8 mouse cellular contexts compared by ENCODE assay signal in genomic region chr7:44819391-44819790, GRCm38 (mm10). TPM values are rescaled to one million over a fixed set of nuclear protein-coding genes. Genes with fewer than 3 reads are reported as not detected.
DNase-seq lines count a peak whose midpoint lies in the region; ATAC-seq and TF ChIP-seq lines count a peak whose summit lies in the region.

No protein-coding gene starts in this region.

- H3K27ac ChIP-seq in gastrocnemius, adult 2 months: peak overlapping the region; percentile 99
- 0 out of 2 replicates have a peak overlapping the region, but pooled peaks have one; percentile 1 for H3K27ac ChIP-seq in intestine, embryonic 15.5 days
- no peak overlapping the region for H3K27ac ChIP-seq in neural tube, embryonic 13.5 days (replicated peaks)

- intact Hi-C loops in gastrocnemius, adult 2 months (cut with DNase I): loop anchor here (10.0 kb wide), 1 partner anchor 175 kb away; no protein-coding TSS in a partner anchor
- intact Hi-C loops in gastrocnemius, postnatal 36 days (cut with DNase I): no loop called here

- no peak for TF ChIP-seq CTCF in gastrocnemius, adult 2 months (IDR thresholded peaks at IDR 0.05)

- no peaks in the 10 kb centered on the region for H3K27me3 ChIP-seq in intestine, embryonic 15.5 days (replicated peaks)
- H3K27me3 ChIP-seq in neural tube, embryonic 13.5 days: no peaks in the 10 kb centered on the region

- H3K9me3 ChIP-seq in intestine, embryonic 15.5 days: no peaks in the 10 kb centered on the region
- H3K9me3 ChIP-seq in neural tube, embryonic 13.5 days: no peaks in the 10 kb centered on the region

- ATAC-seq in intestine, embryonic 15.5 days: no peak
- no peak for ATAC-seq in neural tube, embryonic 13.5 days (ENCODE audit: low read depth)
- no peak for ATAC-seq in inflammation-experienced regulatory T-cells, adult 6 months

- 80% methylated on average over 2 of the region's 2 CpGs for WGBS in intestine, embryonic 15.5 days
- 92% methylated on average over 2 of the region's 2 CpGs for whole genome bisulfite sequencing in neural tube, embryonic 13.5 days

- H3K4me1 ChIP-seq in intestine, embryonic 15.5 days (replicated peaks): peaks cover 44% of the 10 kb centered on the region
- peaks cover 58% of the 10 kb centered on the region for H3K4me1 ChIP-seq in neural tube, embryonic 13.5 days (replicated peaks)

- DNase-seq in gastrocnemius, adult 2 months: peak; percentile 10
- DNase-seq in gastrocnemius, postnatal 36 days: no peak
- peak; percentile 2 for DNase-seq in thymus, postnatal 4 days
- DNase-seq in thymus, postnatal 0 days (ENCODE audit: low spot score): no peak
- no peak for DNase-seq in spleen, postnatal 36 days (ENCODE audit: low spot score in 2 of 2)

- no peak overlapping the region for H3K9ac ChIP-seq in intestine, embryonic 15.5 days
- H3K9ac ChIP-seq in neural tube, embryonic 13.5 days: peak overlapping the region; percentile 58

- H3K4me3 ChIP-seq in gastrocnemius, adult 2 months: peak overlapping the region; percentile 99
- H3K4me3 ChIP-seq in intestine, embryonic 15.5 days (replicated peaks): peak overlapping the region; percentile 71; the same call in 1 of the 2 replicates
- H3K4me3 ChIP-seq in neural tube, embryonic 13.5 days: peak overlapping the region; percentile 20; the same call in 1 of the 2 replicates

- H3K4me2 ChIP-seq in intestine, embryonic 15.5 days (replicated peaks): peak overlapping the region; percentile 64
- peak overlapping the region; percentile 69 for H3K4me2 ChIP-seq in neural tube, embryonic 13.5 days

- no peaks in the 10 kb centered on the region for H3K36me3 ChIP-seq in intestine, embryonic 15.5 days
- no peaks in the 10 kb centered on the region for H3K36me3 ChIP-seq in neural tube, embryonic 13.5 days

RNA-seq across cellular contexts. Expression of gene Atf5, which starts 2.9 kb away (rescaled TPM):
- total RNA-seq in gastrocnemius, adult 2 months (2021): 100 to 1,000 TPM in 1 of 2 experiments, 10 to 100 TPM in 1; 74.7 to 115 TPM
- total RNA-seq in gastrocnemius, postnatal 36 days (2021): 10 to 100 TPM; 55.2 to 69.3 TPM
- 3.4 and 3.7 TPM in 2 replicates for polyA plus RNA-seq in thymus, postnatal 0 days (2015; fragmentation: Nextera tagmentation; extraction: Ambion mirVana)
- polyA plus RNA-seq in intestine, embryonic 15.5 days (2015; fragmentation: Nextera tagmentation; extraction: Ambion mirVana): 6.2 and 6.6 TPM in 2 replicates
- 4.1 and 4.8 TPM in 2 replicates for polyA plus RNA-seq in neural tube, embryonic 13.5 days (2015; fragmentation: Nextera tagmentation; extraction: Ambion mirVana)
- polyA plus RNA-seq in inflammation-experienced regulatory T-cells, adult 6 months (2017; shearing (Covaris generic)): under 1 TPM in 1 of 3 experiments, not detected in 2; 0.41 TPM

RNA-seq across cellular contexts. Expression of gene Il4i1, which starts 3.2 kb away (rescaled TPM):
- total RNA-seq in gastrocnemius, adult 2 months (2021): 1 to 10 TPM; 1.6 to 3.3 TPM
- total RNA-seq in gastrocnemius, postnatal 36 days (2021): 1 to 10 TPM; 1.0 to 6.4 TPM
- 23.6 and 28.0 TPM in 2 replicates for polyA plus RNA-seq in thymus, postnatal 0 days (2015; fragmentation: Nextera tagmentation; extraction: Ambion mirVana)
- 0.78 and 1.5 TPM in 2 replicates for polyA plus RNA-seq in intestine, embryonic 15.5 days (2015; fragmentation: Nextera tagmentation; extraction: Ambion mirVana)
- polyA plus RNA-seq in neural tube, embryonic 13.5 days (2015; fragmentation: Nextera tagmentation; extraction: Ambion mirVana): 1.1 and 2.0 TPM in 2 replicates
- 1 to 10 TPM; 1.9 to 4.2 (median 2.1) TPM for polyA plus RNA-seq in inflammation-experienced regulatory T-cells, adult 6 months (2017; shearing (Covaris generic))

RNA-seq across cellular contexts. Expression of gene Nup62, which starts 3.5 kb away (rescaled TPM):
- total RNA-seq in gastrocnemius, adult 2 months (2021): 10 to 100 TPM; 21.8 to 26.6 TPM
- total RNA-seq in gastrocnemius, postnatal 36 days (2021): 10 to 100 TPM; 19.6 to 20.0 TPM
- 88.1 and 109 TPM in 2 replicates for polyA plus RNA-seq in thymus, postnatal 0 days (2015; fragmentation: Nextera tagmentation; extraction: Ambion mirVana)
- polyA plus RNA-seq in intestine, embryonic 15.5 days (2015; fragmentation: Nextera tagmentation; extraction: Ambion mirVana): 87.4 and 89.2 TPM in 2 replicates
- 51.0 and 53.0 TPM in 2 replicates for polyA plus RNA-seq in neural tube, embryonic 13.5 days (2015; fragmentation: Nextera tagmentation; extraction: Ambion mirVana)
- polyA plus RNA-seq in inflammation-experienced regulatory T-cells, adult 6 months (2017; shearing (Covaris generic)): 10 to 100 TPM; 30.8 to 60.2 (median 32.2) TPM

RNA-seq across cellular contexts. Expression of gene Akt1s1, which starts 29.4 kb away (rescaled TPM):
- total RNA-seq in gastrocnemius, adult 2 months (2021): 100 to 1,000 TPM; 128 to 137 TPM
- 100 to 1,000 TPM; 111 to 122 TPM for total RNA-seq in gastrocnemius, postnatal 36 days (2021)
- polyA plus RNA-seq in thymus, postnatal 0 days (2015; fragmentation: Nextera tagmentation; extraction: Ambion mirVana): 47.3 and 49.2 TPM in 2 replicates
- 112 and 116 TPM in 2 replicates for polyA plus RNA-seq in intestine, embryonic 15.5 days (2015; fragmentation: Nextera tagmentation; extraction: Ambion mirVana)
- polyA plus RNA-seq in neural tube, embryonic 13.5 days (2015; fragmentation: Nextera tagmentation; extraction: Ambion mirVana): 89.7 and 99.0 TPM in 2 replicates
- polyA plus RNA-seq in inflammation-experienced regulatory T-cells, adult 6 months (2017; shearing (Covaris generic)): 1 to 10 TPM; 1.1 to 4.5 (median 3.7) TPM

RNA-seq across cellular contexts. Expression of gene Tbc1d17, which starts 29.5 kb away (rescaled TPM):
- total RNA-seq in gastrocnemius, adult 2 months (2021): 10 to 100 TPM; 40.8 to 56.4 TPM
- total RNA-seq in gastrocnemius, postnatal 36 days (2021): 10 to 100 TPM; 42.4 to 53.4 TPM
- 56.5 and 60.3 TPM in 2 replicates for polyA plus RNA-seq in thymus, postnatal 0 days (2015; fragmentation: Nextera tagmentation; extraction: Ambion mirVana)
- 71.0 and 71.3 TPM in 2 replicates for polyA plus RNA-seq in intestine, embryonic 15.5 days (2015; fragmentation: Nextera tagmentation; extraction: Ambion mirVana)
- 94.0 and 101 TPM in 2 replicates for polyA plus RNA-seq in neural tube, embryonic 13.5 days (2015; fragmentation: Nextera tagmentation; extraction: Ambion mirVana)
- polyA plus RNA-seq in inflammation-experienced regulatory T-cells, adult 6 months (2017; shearing (Covaris generic)): 10 to 100 TPM; 43.9 to 66.0 (median 60.6) TPM

Comparison
In these comparisons a context has a peak if more than half of its experiments do, and no peak if none do; other contexts are left out.
1. DNase-seq: peak in gastrocnemius, adult 2 months (single experiment) and thymus, postnatal 4 days (single experiment); none in gastrocnemius, postnatal 36 days (0 of 2), thymus, postnatal 0 days (single experiment) and spleen, postnatal 36 days (0 of 2).
2. H3K4me3 ChIP-seq: peak in every context shown above with its lines; median percentile 99 in gastrocnemius, adult 2 months; 71 in intestine, embryonic 15.5 days; 20 in neural tube, embryonic 13.5 days.